Mouse (Mus musculus) lung, embryonic 15.5 days (tissue): ENCODE data around the gene Smlr1. TPM values are rescaled to one million over a fixed set of nuclear protein-coding genes. Genes with fewer than 3 reads are reported as not detected.

ENCODE experiments used
- ATAC-seq: fragments of 200-750 bp; cut with Nextera tagmentation; 2 replicates; pipeline ENCODE4 v1.8.0; 2017; ENCODE audit warnings: moderate number of reproducible peaks, borderline replicate concordance; ENCODE audit not compliant: low FRiP score, low TSS enrichment; ENCODE audit errors: extremely low read depth
- H3K27ac ChIP-seq: fragments of 300-500 bp; sonication (generic); 2 replicates; pipeline ENCODE4 v1.5.1; 2015; ENCODE audit warnings: moderate library complexity, mild to moderate bottlenecking, inconsistent platforms
- H3K27me3 ChIP-seq: fragments of 300-500 bp; sonication (generic); 2 replicates; pipeline ENCODE4 v1.6.1; 2015; ENCODE audit warnings: inconsistent platforms
- H3K36me3 ChIP-seq: fragments of 300-500 bp; sonication (generic); 2 replicates; pipeline ENCODE4 v1.6.1; 2015; ENCODE audit warnings: inconsistent platforms
- H3K4me1 ChIP-seq: fragments of 300-500 bp; sonication (generic); 2 replicates; pipeline ENCODE4 v1.6.1; 2015; ENCODE audit warnings: inconsistent platforms
- H3K4me2 ChIP-seq: fragments of 300-500 bp; sonication (generic); 2 replicates; pipeline ENCODE4 v1.6.1; 2015; ENCODE audit warnings: inconsistent platforms, mild to moderate bottlenecking, moderate library complexity
- H3K4me3 ChIP-seq: fragments of 300-500 bp; sonication (generic); 2 replicates; pipeline ENCODE4 v1.5.1; 2015; ENCODE audit warnings: mild to moderate bottlenecking, inconsistent platforms
- H3K9ac ChIP-seq: fragments of 300-500 bp; sonication (generic); 2 replicates; pipeline ENCODE4 v1.6.1; 2015; ENCODE audit warnings: inconsistent platforms
- H3K9me3 ChIP-seq: fragments of 300-500 bp; sonication (generic); 2 replicates; pipeline ENCODE4 v1.6.1; 2016; ENCODE audit warnings: inconsistent platforms
- WGBS: fragments of 180-500 bp; shearing (Covaris S2); methylation state at CpG from one replicate; pipeline ENCODE4 v1.1.7; 2015; 5-methylcytosine and 5-hydroxymethylcytosine counted together
- polyA plus RNA-seq: library from polyadenylated mRNA; unstranded; fragments of >200 nt; fragmentation: Nextera tagmentation; extraction: Ambion mirVana; gene quantifications from 2 replicates; pipeline ENCODE4 v1.2.1, GENCODE M21; 2015

Gene Smlr1
- polyA plus RNA-seq, 1 experiment from 2014 or later, result not detected

GRCm38 (mm10) chr10:25482791-25483190 is 53.3 kb downstream of the Smlr1 start:
- Histone ChIP-seq H3K27ac (no peak overlapping the region), H3K4me3 (no peak overlapping the region), H3K9ac (no peak overlapping the region), H3K27me3 (no peaks in the 10 kb centered on the region), H3K36me3 (peaks cover 16% of the 10 kb centered on the region; the same call in 1 of the 2 replicates), H3K4me2 (no peak overlapping the region), H3K9me3 (no peaks in the 10 kb centered on the region), H3K4me1 (no peaks in the 10 kb centered on the region)
- ATAC-seq, result no peak
- 60% methylated on average over 5 of the region's 5 CpGs for WGBS

GRCm38 (mm10) chr10:25479716-25480115 is 56.4 kb downstream of the Smlr1 start:
- H3K36me3 ChIP-seq, result peaks cover 16% of the 10 kb centered on the region; the same call in 1 of the 2 replicates
- no peaks in the 10 kb centered on the region for H3K27me3 ChIP-seq
- ATAC-seq, result no peak
- H3K9ac ChIP-seq, result no peak overlapping the region
- WGBS, result 86% methylated on average over 3 of the region's 3 CpGs
- no peak overlapping the region for H3K4me3 ChIP-seq
- H3K27ac ChIP-seq, result no peak overlapping the region
- H3K9me3 ChIP-seq, result no peaks in the 10 kb centered on the region
- H3K4me1 ChIP-seq, result no peaks in the 10 kb centered on the region
- no peak overlapping the region for H3K4me2 ChIP-seq

Other genes starting within 250 kb of the Smlr1 start
- 20.9 and 25.4 TPM in 2 replicates for gene Akap7, start 228.4 kb downstream of the Smlr1 start, polyA plus RNA-seq
- gene Epb41l2, start 176.5 kb downstream of the Smlr1 start, polyA plus RNA-seq, result 84.2 and 90.6 TPM in 2 replicates